Mouse (Mus musculus) hindbrain, embryonic 13.5 days (tissue): Measurements from ENCODE around the gene Mrpl49. TPM values are rescaled to one million over a fixed set of nuclear protein-coding genes. Genes with fewer than 3 reads are reported as not detected.

Experiments
- ATAC-seq: fragments of 200-750 bp; cut with Nextera tagmentation; 2 replicates; pipeline ENCODE4 v1.8.0; 2017; ENCODE audit warnings: moderate TSS enrichment; ENCODE audit not compliant: low FRiP score
- H3K27ac ChIP-seq: fragments of 300-500 bp; sonication (generic); 2 replicates; pipeline ENCODE4 v1.5.1; 2015; ENCODE audit warnings: inconsistent platforms, mild to moderate bottlenecking, moderate library complexity
- H3K27me3 ChIP-seq: fragments of 300-500 bp; sonication (generic); 2 replicates; pipeline ENCODE4 v1.6.1; 2015; ENCODE audit warnings: mild to moderate bottlenecking, inconsistent platforms
- H3K36me3 ChIP-seq: fragments of 300-500 bp; sonication (generic); 2 replicates; pipeline ENCODE4 v1.6.1; 2015; ENCODE audit warnings: mild to moderate bottlenecking, inconsistent platforms
- H3K4me1 ChIP-seq: fragments of 300-500 bp; sonication (generic); replicated peaks from 2 replicates; pipeline ENCODE4 v1.6.1; 2015; ENCODE audit warnings: inconsistent platforms
- H3K4me2 ChIP-seq: fragments of 300-500 bp; sonication (generic); 2 replicates; pipeline ENCODE4 v1.6.1; 2015; ENCODE audit warnings: inconsistent platforms, mild to moderate bottlenecking, moderate library complexity
- H3K4me3 ChIP-seq: fragments of 300-500 bp; sonication (generic); 2 replicates; pipeline ENCODE4 v1.5.1; 2015; ENCODE audit warnings: mild to moderate bottlenecking, inconsistent platforms
- H3K9ac ChIP-seq: fragments of 300-500 bp; sonication (generic); 2 replicates; pipeline ENCODE4 v1.6.1; 2015; ENCODE audit warnings: mild to moderate bottlenecking, inconsistent platforms
- H3K9me3 ChIP-seq: fragments of 300-500 bp; sonication (generic); 2 replicates; pipeline ENCODE4 v1.6.1; 2016; ENCODE audit warnings: inconsistent platforms
- WGBS: fragments of 180-500 bp; shearing (Covaris S2); methylation state at CpG from one replicate; pipeline ENCODE4 v1.1.7; 2015; 5-methylcytosine and 5-hydroxymethylcytosine counted together
- polyA plus RNA-seq: library from polyadenylated mRNA; unstranded; fragments of >200 nt; fragmentation: Nextera tagmentation; extraction: Ambion mirVana; gene quantifications from 2 replicates; pipeline ENCODE4 v1.2.1, GENCODE M21; 2015

Gene Mrpl49
- polyA plus RNA-seq: 64.6 and 68.9 TPM in 2 replicates

DNA sequence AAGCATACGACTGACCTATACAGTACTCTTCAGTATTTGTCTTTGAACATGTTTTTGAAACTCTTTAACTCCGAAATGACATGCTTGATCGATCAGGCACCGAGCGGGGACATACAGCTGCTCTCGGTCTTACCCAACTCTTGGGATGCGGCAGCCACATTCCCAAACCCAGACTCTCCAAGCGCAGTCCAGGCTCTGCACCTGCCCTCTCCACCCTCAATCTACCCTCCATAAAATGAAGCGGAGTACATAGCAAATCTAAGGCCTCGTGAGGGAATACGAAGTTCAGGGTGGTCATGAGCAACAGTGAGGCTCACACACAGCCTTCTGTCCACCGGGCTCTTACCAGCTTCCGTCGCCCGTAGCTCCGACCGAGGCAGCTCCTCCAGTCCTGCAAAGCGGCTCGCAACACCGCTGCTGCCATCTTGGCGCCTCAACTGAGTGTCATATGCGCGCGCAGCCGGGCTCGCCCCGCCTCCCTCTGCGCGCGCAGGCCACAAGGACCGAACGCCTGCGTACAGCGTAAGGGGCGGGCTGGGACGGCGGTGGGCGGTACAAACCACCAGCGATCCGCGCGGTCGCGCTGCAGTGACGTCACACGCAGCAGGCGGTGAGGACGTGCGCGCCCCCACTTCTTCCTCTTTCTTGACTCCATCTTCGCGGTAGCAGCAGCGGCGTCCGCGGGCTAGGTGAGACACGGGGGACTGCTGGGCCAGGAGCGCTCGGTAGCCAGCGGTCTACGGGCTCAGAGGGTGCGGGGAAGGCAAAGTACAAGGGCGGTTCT is at the start of gene Mrpl49, which contains the start of gene Fau:
Mrpl49 (minus strand) TSS at position 473 of the 784 bp plus-strand sequence.
Fau (plus strand) TSS at position 532 of the 784 bp plus-strand sequence.
- peak; percentile 90 for ATAC-seq
- no peaks in the 10 kb centered on the region for H3K9me3 ChIP-seq
- peaks cover 43% of the 10 kb centered on the region for H3K36me3 ChIP-seq
- H3K9ac ChIP-seq: peak within 1 kb of the TSS; percentile 96
- H3K4me3 ChIP-seq: peak within 1 kb of the TSS; percentile 81
- H3K27ac ChIP-seq: peak within 1 kb of the TSS; percentile 88
- WGBS: under 1% methylated on average over 63 of the region's 63 CpGs
- H3K4me1 ChIP-seq: peaks cover 36% of the 10 kb centered on the region
- H3K4me2 ChIP-seq: peak within 1 kb of the TSS; percentile 89
- no peaks in the 10 kb centered on the region for H3K27me3 ChIP-seq

DNA sequence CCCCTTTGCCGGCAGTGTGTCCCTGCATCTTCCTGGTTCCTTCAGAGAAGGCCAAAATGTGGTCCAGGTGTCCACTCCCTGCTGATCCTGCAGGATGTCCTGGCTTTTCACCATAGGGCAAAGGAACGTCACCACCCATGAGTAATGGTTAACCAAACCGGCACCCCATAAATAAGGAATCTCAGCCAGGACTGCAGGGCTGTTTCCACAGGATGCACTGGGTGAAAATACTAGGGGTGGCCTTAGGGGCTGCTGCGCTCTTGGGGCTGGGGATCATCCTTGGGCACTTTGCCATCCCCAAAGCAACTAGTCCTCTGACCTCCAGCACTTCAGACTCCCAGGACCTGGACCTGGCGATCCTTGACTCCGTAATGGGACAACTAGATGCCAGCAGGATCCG is 48.0 kb upstream of the Mrpl49 start, which contains the start of gene Naaladl1:
Naaladl1 (plus strand) TSS at position 197 of the 400 bp plus-strand sequence.
- H3K9ac ChIP-seq: 0 out of 2 replicates have a peak within 1 kb of the TSS, but pooled peaks have one; percentile 29
- no peaks in the 10 kb centered on the region for H3K4me1 ChIP-seq
- H3K9me3 ChIP-seq: no peaks in the 10 kb centered on the region
- WGBS: 82% methylated on average over 7 of the region's 7 CpGs
- ATAC-seq: no peak
- H3K27me3 ChIP-seq: no peaks in the 10 kb centered on the region
- no peak within 1 kb of the TSS for H3K4me2 ChIP-seq
- no peak within 1 kb of the TSS for H3K4me3 ChIP-seq
- H3K27ac ChIP-seq: no peak within 1 kb of the TSS
- H3K36me3 ChIP-seq: no peaks in the 10 kb centered on the region

DNA sequence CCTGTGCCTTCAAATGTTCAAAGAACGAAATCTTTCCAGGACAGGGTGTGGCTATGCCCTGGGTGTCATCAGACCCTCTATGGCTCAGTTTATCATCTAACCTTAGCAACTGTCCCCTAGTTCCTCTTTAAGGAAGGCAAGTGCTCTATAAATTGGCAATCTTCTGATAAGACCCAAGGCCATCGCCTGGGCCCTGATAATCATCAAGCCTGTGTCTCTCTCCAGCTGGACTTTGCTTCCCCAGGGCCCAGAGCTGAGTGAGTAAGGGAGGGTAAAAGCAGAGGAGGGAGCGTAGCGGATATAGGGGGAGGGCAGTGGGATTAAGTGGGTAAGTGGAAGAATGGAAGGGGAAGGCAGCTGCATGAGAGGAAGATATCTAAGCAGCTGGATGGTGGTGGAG is 46.9 kb upstream of the Mrpl49 start:
- Histone ChIP-seq H3K27ac (no peak overlapping the region), H3K9me3 (no peaks in the 10 kb centered on the region), H3K4me1 (no peaks in the 10 kb centered on the region), H3K4me3 (no peak overlapping the region), H3K36me3 (no peaks in the 10 kb centered on the region), H3K27me3 (no peaks in the 10 kb centered on the region), H3K4me2 (no peak overlapping the region), H3K9ac (0 out of 2 replicates have a peak overlapping the region, but pooled peaks have one; percentile 1)
- no peak for ATAC-seq
- WGBS: 92% methylated on average over 4 of the region's 4 CpGs

DNA sequence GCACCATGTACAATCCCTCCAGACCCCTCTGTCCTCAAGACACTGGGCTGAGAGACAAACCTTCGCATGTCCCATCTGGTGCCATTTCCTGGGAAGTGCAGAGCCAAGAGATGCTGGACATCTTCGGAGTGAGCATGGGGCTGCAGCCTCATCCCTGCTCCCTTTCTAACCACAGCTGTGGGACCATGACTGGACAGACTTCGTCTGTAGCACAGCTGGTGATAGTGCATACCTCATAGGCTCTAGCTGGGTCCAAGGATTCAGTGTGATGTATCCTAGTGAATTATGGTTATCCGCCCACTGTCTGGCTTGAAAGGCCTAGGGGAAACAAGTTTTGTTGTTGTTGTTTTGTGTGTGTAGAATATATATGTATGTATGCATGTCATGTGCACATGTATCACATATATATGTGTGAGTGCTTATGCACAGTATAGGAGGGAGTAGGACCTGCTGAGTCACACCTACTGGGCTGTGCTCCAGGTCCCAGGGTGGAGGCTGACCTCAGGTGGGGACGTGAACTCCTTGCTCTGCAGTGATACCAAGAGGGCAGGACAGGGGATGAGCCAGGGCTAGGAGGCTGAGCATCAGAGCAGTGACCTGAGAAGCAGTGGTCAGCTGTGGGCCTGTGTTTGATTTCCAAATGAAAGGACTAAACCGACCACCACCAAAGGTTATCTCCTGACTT is 44.7 kb upstream of the Mrpl49 start:
- Histone ChIP-seq H3K4me2 (no peak overlapping the region), H3K4me1 (no peaks in the 10 kb centered on the region), H3K27ac (no peak overlapping the region), H3K27me3 (no peaks in the 10 kb centered on the region), H3K36me3 (no peaks in the 10 kb centered on the region), H3K9ac (no peak overlapping the region; the same call in 1 of the 2 replicates), H3K9me3 (no peaks in the 10 kb centered on the region), H3K4me3 (no peak overlapping the region)
- no peak for ATAC-seq
- WGBS: 80% methylated on average over 6 of the region's 6 CpGs

DNA sequence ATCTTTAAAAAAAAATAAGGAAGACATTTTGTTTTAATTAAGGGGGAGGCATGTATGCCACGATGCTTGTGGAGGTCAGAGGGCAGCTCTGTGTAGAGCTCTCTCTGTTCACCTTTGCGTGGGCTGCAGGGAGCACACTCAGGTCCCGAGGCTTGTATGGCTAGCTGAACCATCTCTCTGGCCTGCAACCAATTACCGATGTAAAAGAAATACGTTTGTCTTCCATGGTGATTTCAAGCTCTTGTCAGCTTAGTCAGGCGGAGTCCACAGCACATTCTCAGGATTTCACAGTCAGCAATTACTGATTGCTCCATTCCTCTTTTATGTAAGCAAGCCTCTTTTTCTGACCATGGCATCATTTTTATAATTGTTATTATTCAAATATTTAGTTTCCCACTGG is 43.6 kb upstream of the Mrpl49 start:
- no peaks in the 10 kb centered on the region for H3K4me1 ChIP-seq
- no peak overlapping the region for H3K4me3 ChIP-seq
- no peak for ATAC-seq
- no peak overlapping the region for H3K27ac ChIP-seq
- no peaks in the 10 kb centered on the region for H3K36me3 ChIP-seq
- no peak overlapping the region for H3K9ac ChIP-seq
- H3K4me2 ChIP-seq: no peak overlapping the region
- H3K9me3 ChIP-seq: no peaks in the 10 kb centered on the region
- WGBS: 62% methylated on average over 6 of the region's 6 CpGs
- no peaks in the 10 kb centered on the region for H3K27me3 ChIP-seq

DNA sequence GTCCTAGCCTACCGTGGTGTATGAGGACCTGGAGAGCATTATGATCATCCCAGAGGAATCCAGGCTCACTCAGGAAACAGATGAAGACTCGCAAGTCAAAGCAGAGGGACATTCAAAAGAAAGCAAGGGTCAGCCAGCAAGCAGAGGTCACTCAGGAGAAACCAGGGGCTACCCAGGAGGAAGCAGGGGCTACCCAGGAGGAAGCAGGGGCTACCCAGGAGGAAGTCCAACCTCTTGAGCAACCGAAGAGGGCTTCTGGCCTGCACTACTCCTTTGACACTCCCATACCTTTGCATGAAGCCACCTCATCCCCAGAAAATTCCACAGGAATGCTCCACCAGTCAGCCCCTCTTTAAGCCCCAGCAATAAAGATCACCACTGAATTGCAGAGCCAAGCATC is 40.3 kb upstream of the Mrpl49 start:
- 95% methylated on average over 3 of the region's 3 CpGs for WGBS
- Histone ChIP-seq H3K4me2 (no peak overlapping the region), H3K27ac (no peak overlapping the region), H3K4me1 (no peaks in the 10 kb centered on the region), H3K27me3 (no peaks in the 10 kb centered on the region), H3K36me3 (no peaks in the 10 kb centered on the region), H3K4me3 (no peak overlapping the region), H3K9me3 (no peaks in the 10 kb centered on the region), H3K9ac (no peak overlapping the region)
- no peak for ATAC-seq

DNA sequence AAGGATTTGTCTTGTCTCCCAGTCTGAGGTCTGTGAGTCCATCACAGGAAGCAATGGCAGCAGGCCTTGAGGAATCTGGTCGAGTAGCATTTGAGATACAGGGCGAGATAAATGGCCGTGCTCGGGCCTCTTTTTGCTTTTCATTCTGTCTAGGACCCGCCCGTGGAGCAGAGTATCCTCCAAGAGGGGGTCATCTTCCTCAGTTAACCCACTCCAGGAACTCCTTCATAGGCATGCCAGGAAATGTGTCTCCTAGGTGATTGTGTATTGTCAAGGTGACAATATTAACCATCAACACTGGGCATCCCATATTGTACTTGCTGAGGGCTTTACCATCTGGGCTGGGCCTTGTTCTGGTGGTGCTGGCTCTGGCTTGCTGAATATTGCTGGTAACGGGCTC is 36.5 kb upstream of the Mrpl49 start, which contains the start of gene AC131692.1:
AC131692.1 (plus strand) TSS at position 301 of the 400 bp plus-strand sequence.
- H3K9me3 ChIP-seq: no peaks in the 10 kb centered on the region
- no peak within 1 kb of the TSS for H3K4me2 ChIP-seq
- ATAC-seq: no peak
- no peaks in the 10 kb centered on the region for H3K4me1 ChIP-seq
- 91% methylated on average over 7 of the region's 7 CpGs for WGBS
- peaks cover 3% of the 10 kb centered on the region for H3K36me3 ChIP-seq
- no peak within 1 kb of the TSS for H3K27ac ChIP-seq
- no peak within 1 kb of the TSS for H3K4me3 ChIP-seq
- H3K9ac ChIP-seq: peak within 1 kb of the TSS; percentile 24; the same call in 1 of the 2 replicates
- H3K27me3 ChIP-seq: no peaks in the 10 kb centered on the region

DNA sequence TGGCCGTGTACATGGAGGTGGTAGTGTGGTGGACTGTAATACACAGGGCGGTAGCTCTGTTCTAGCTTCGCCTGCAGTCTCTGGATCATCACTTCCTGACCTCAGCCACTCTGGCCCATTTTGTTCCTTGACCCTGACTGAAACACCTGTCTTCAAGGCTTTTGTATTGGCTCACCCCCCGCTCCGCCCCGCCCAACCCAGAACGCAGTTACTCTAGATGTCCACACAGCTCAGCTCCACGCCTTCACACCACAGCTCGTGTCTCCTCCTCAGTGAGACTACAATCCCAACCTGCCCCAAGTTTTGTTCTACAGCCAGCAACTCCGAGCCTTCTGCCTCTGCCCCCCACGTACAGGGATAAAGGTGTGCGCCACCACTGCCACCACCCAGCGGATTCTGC is 31.3 kb upstream of the Mrpl49 start:
- Histone ChIP-seq H3K4me3 (no peak overlapping the region), H3K4me2 (no peak overlapping the region), H3K27me3 (no peaks in the 10 kb centered on the region), H3K27ac (no peak overlapping the region), H3K4me1 (peaks cover 15% of the 10 kb centered on the region), H3K9me3 (no peaks in the 10 kb centered on the region), H3K36me3 (peaks cover 3% of the 10 kb centered on the region), H3K9ac (no peak overlapping the region)
- ATAC-seq: no peak
- 94% methylated on average over 13 of the region's 13 CpGs for WGBS

DNA sequence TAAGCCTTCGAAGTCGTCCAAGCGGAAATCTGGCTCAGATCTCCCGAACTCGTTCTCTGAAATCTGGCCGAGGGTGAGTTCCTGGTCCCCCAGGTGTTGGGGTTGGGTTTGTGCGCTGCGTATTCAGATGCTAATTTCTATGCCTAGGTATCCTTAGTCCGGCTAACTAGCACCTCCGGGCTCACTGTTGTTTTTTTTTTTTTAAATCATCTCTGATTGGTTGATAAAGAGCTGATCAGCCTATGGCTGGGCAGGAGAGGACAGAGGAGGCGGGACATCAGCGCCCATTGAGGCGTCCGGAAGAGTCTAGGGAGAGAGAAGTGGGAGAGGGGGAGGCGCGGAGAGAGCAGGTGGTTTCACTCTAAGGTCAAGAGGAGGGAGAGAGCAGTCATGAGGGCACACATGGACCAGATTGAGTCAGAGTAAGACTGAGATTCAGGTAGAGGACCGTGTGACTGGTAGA is 27.9 kb upstream of the Mrpl49 start:
- H3K36me3 ChIP-seq: peaks cover 24% of the 10 kb centered on the region
- peak overlapping the region; percentile 92 for H3K4me2 ChIP-seq
- H3K9ac ChIP-seq: peak overlapping the region; percentile 58
- peak; percentile 60 for ATAC-seq
- H3K9me3 ChIP-seq: no peaks in the 10 kb centered on the region
- H3K4me3 ChIP-seq: peak overlapping the region; percentile 72
- H3K27ac ChIP-seq: no peak overlapping the region
- peaks cover 29% of the 10 kb centered on the region for H3K4me1 ChIP-seq
- WGBS: under 1% methylated on average over 17 of the region's 17 CpGs
- no peaks in the 10 kb centered on the region for H3K27me3 ChIP-seq

DNA sequence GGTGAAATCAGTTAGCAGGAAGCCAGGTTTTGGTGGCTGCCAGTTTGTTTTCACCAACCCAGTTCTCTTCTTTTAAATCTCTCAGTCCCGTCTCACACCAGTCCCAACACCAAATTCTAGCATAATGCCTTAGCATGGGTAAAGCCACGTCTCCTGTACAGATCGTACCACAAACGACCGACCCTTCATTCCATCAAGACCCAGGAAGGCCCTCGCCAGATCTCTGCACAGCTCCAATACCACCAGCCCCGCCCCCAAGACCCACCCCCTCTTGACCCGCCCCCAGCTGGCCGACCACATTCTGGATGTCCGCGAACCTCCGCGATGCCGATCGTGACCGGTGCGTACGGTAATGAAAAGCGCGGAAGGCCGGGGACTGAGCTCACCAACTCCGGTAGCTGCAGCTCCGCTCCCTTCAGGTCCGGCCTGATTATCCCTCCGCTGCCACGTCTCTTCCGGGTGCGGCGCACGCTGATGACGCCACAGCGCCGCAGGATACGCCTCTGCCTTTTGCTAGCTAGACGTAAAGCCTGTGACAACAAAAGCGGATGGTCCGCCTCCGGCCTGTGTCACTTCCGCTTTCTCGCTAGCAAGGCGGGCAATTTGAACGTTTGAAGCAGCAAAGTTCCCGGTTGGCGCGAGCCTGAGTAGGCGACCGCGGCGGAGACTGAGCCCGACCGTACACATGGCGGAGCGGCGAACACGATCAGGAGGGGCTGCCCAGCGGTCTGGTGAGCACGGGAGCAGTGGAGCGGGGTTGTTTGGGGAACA is 27.1 kb upstream of the Mrpl49 start, which contains the start of the genes Zfpl1 and Cdca5:
Zfpl1 (minus strand) TSS at position 479 of the 771 bp plus-strand sequence.
Cdca5 (plus strand) TSS at position 506 of the 771 bp plus-strand sequence.
- Histone ChIP-seq H3K27me3 (no peaks in the 10 kb centered on the region), H3K36me3 (peaks cover 32% of the 10 kb centered on the region), H3K9ac (peak within 1 kb of the TSS; percentile 81), H3K4me2 (peak within 1 kb of the TSS; percentile 92), H3K4me1 (peaks cover 29% of the 10 kb centered on the region), H3K9me3 (no peaks in the 10 kb centered on the region), H3K27ac (peak within 1 kb of the TSS; percentile 71), H3K4me3 (peak within 1 kb of the TSS; percentile 72)
- peak; percentile 89 for ATAC-seq
- WGBS: under 1% methylated on average over 58 of the region's 58 CpGs

DNA sequence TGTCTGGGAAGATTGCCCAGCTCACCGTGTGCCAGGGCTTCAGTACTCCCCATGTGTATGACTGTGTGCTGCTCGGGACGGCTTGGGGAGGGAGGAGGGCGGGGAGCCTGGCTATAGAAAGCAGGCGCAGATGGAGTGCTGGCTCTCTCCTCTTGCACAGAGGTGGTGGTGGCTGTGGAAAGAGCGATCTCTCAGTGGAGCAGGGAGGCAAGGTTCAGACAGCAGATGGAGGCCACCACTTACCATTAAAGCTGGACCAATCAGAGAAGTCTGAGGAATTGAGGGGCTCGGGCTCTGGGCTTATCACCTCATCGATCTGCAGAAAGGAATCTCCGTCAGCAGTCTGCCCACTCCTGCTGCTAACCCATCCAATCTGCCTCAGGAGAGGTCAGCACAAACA is 24.6 kb upstream of the Mrpl49 start, which contains the start of gene Gm28374:
Gm28374 (minus strand) TSS at position 101 of the 400 bp plus-strand sequence.
- ATAC-seq: no peak
- 97% methylated on average over 9 of the region's 9 CpGs for WGBS
- peaks cover 40% of the 10 kb centered on the region for H3K36me3 ChIP-seq

More for the DNA sequence above, 24.6 kb upstream of the Mrpl49 start, which contains the start of gene Gm28374:
- Histone ChIP-seq H3K9me3 (no peaks in the 10 kb centered on the region), H3K27me3 (no peaks in the 10 kb centered on the region), H3K4me2 (no peak within 1 kb of the TSS), H3K9ac (no peak within 1 kb of the TSS), H3K4me1 (peaks cover 34% of the 10 kb centered on the region), H3K27ac (no peak within 1 kb of the TSS), H3K4me3 (no peak within 1 kb of the TSS)
